Mouse (Mus musculus): Measurements from ENCODE around the gene Fam193a. TPM values are rescaled to one million over a fixed set of nuclear protein-coding genes. Genes with fewer than 3 reads are reported as not detected.

The Fam193a gene
- polyA plus RNA-seq, 1 experiment from 2014 or later = 10.3 TPM

GRCm38 (mm10) chr5:34519389-34519910 lies 149.7 kb downstream of the Fam193a start:
- Histone ChIP-seq H3K36me3 (ENCODE audit: control insufficient read depth, insufficient read depth, low read length) (no peaks in the 10 kb centered on the region), H3K27ac (ENCODE audit: low read length) (no peak overlapping the region), H3K4me2 (ENCODE audit: low read depth, low read length) (no peak overlapping the region), H3K9me3 (ENCODE audit: control insufficient read depth, low read length) (no peaks in the 10 kb centered on the region), H3K27me3 (ENCODE audit: control insufficient read depth, insufficient read depth, low read depth, low read length) (no peaks in the 10 kb centered on the region), H3K4me1 (replicated peaks; ENCODE audit: control insufficient read depth, insufficient read depth, low read length) (peaks cover 2% of the 10 kb centered on the region; the same call in 1 of the 2 replicates), H3K9ac (ENCODE audit: low read length) (no peak overlapping the region), H3K4me3 (ENCODE audit: low read length) (no peak overlapping the region)
- WGBS = 72% methylated on average over 9 of the region's 9 CpGs
- no peak for ATAC-seq (ENCODE audit: low read depth)

GRCm38 (mm10) chr5:34520458-34521209 lies 150.9 kb downstream of the Fam193a start:
- Histone ChIP-seq H3K4me1 (replicated peaks; ENCODE audit: control insufficient read depth, insufficient read depth, low read length) (peaks cover 2% of the 10 kb centered on the region; the same call in 1 of the 2 replicates), H3K36me3 (ENCODE audit: control insufficient read depth, insufficient read depth, low read length) (no peaks in the 10 kb centered on the region), H3K9ac (ENCODE audit: low read length) (no peak overlapping the region), H3K9me3 (ENCODE audit: control insufficient read depth, low read length) (no peaks in the 10 kb centered on the region), H3K27ac (ENCODE audit: low read length) (no peak overlapping the region), H3K27me3 (ENCODE audit: control insufficient read depth, insufficient read depth, low read depth, low read length) (no peaks in the 10 kb centered on the region), H3K4me2 (ENCODE audit: low read depth, low read length) (no peak overlapping the region), H3K4me3 (ENCODE audit: low read length) (no peak overlapping the region)
- ATAC-seq (ENCODE audit: low read depth) = peak; percentile 29; the same call in 1 of the 2 replicates
- 41% methylated on average over 11 of the region's 11 CpGs for WGBS

GRCm38 (mm10) chr5:34521337-34521736 lies 151.6 kb downstream of the Fam193a start:
- no peak overlapping the region for H3K4me3 ChIP-seq (ENCODE audit: low read length)
- WGBS = 80% methylated on average over 3 of the region's 3 CpGs

GRCm38 (mm10) chr5:34523958-34524485 lies 154.3 kb downstream of the Fam193a start:
- Histone ChIP-seq H3K4me1 (replicated peaks; ENCODE audit: control insufficient read depth, insufficient read depth, low read length) (peaks cover 2% of the 10 kb centered on the region; the same call in 1 of the 2 replicates), H3K36me3 (ENCODE audit: control insufficient read depth, insufficient read depth, low read length) (no peaks in the 10 kb centered on the region), H3K27me3 (ENCODE audit: control insufficient read depth, insufficient read depth, low read depth, low read length) (no peaks in the 10 kb centered on the region), H3K4me3 (ENCODE audit: low read length) (no peak overlapping the region), H3K9me3 (ENCODE audit: control insufficient read depth, low read length) (no peaks in the 10 kb centered on the region), H3K4me2 (ENCODE audit: low read depth, low read length) (no peak overlapping the region), H3K27ac (ENCODE audit: low read length) (no peak overlapping the region), H3K9ac (ENCODE audit: low read length) (no peak overlapping the region)
- ATAC-seq (ENCODE audit: low read depth) = no peak
- 46% methylated on average over 4 of the region's 4 CpGs for WGBS

More at GRCm38 (mm10) chr5:34521337-34521736, 151.6 kb downstream of the Fam193a start:
- no peak overlapping the region for H3K27ac ChIP-seq (ENCODE audit: low read length)
- H3K4me1 ChIP-seq (replicated peaks; ENCODE audit: control insufficient read depth, insufficient read depth, low read length) = peaks cover 2% of the 10 kb centered on the region; the same call in 1 of the 2 replicates
- ATAC-seq (ENCODE audit: low read depth) = no peak
- H3K36me3 ChIP-seq (ENCODE audit: control insufficient read depth, insufficient read depth, low read length) = no peaks in the 10 kb centered on the region
- H3K9ac ChIP-seq (ENCODE audit: low read length) = no peak overlapping the region
- no peaks in the 10 kb centered on the region for H3K27me3 ChIP-seq (ENCODE audit: control insufficient read depth, insufficient read depth, low read depth, low read length)
- no peak overlapping the region for H3K4me2 ChIP-seq (ENCODE audit: low read depth, low read length)
- no peaks in the 10 kb centered on the region for H3K9me3 ChIP-seq (ENCODE audit: control insufficient read depth, low read length)

GRCm38 (mm10) chr5:34524511-34524910 lies 154.8 kb downstream of the Fam193a start:
- no peaks in the 10 kb centered on the region for H3K27me3 ChIP-seq (ENCODE audit: control insufficient read depth, insufficient read depth, low read depth, low read length)
- ATAC-seq (ENCODE audit: low read depth) = no peak
- no peak overlapping the region for H3K27ac ChIP-seq (ENCODE audit: low read length)
- no peak overlapping the region for H3K4me3 ChIP-seq (ENCODE audit: low read length)
- no peaks in the 10 kb centered on the region for H3K36me3 ChIP-seq (ENCODE audit: control insufficient read depth, insufficient read depth, low read length)
- H3K9ac ChIP-seq (ENCODE audit: low read length) = no peak overlapping the region
- H3K4me1 ChIP-seq (replicated peaks; ENCODE audit: control insufficient read depth, insufficient read depth, low read length) = peaks cover 2% of the 10 kb centered on the region; the same call in 1 of the 2 replicates
- no peak overlapping the region for H3K4me2 ChIP-seq (ENCODE audit: low read depth, low read length)
- H3K9me3 ChIP-seq (ENCODE audit: control insufficient read depth, low read length) = no peaks in the 10 kb centered on the region

DNA sequence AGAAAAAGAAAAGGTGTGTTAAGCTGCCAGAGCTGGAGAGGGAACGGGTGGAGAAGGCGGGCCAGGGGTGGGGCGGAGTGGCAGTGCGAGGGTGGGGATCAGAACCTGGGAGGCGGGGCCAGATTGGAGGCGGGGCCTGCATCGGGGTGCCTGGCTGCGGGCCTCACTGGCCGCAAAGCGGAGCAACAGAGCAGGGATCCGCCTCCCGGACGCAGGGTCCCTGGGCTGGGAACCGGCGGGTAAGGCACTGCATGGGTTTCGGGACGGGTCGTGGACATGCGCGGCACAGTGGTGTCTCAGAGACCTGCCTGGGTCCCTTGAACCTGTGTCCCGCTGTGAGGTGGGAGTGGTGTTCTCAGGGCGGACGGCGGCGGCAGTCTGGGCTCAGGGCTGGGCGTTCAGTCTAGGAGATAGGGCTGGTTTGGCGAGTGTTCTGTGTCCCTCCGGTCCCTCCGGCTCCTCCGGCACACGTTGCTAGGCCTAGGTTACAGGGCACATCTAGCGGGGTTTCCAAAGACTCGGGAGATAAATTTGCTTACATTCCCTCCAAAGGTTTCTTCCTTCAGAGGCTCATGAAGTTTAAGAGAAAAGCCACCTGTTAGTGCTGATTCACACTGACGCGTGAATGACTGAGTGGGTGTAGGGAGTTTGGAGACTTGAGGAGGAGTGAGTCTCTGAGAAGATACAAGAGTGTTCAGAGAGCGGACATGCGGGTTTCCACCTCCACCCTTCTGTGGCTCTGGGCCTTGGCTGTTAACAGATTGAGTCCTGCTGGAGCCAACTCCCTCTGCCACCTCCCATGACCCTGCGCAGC lies 156.1 kb downstream of the Fam193a start, which contains the start of gene Sh3bp2:
Gene Sh3bp2 (plus strand): TSS at position 176 of the 814 bp plus-strand sequence.
- peaks cover 2% of the 10 kb centered on the region; the same call in 1 of the 2 replicates for H3K4me1 ChIP-seq (replicated peaks; ENCODE audit: control insufficient read depth, insufficient read depth, low read length)
- WGBS = 2% methylated on average over 38 of the region's 38 CpGs
- H3K4me2 ChIP-seq (ENCODE audit: low read depth, low read length) = peak within 1 kb of the TSS; percentile 79
- H3K9me3 ChIP-seq (ENCODE audit: control insufficient read depth, low read length) = no peaks in the 10 kb centered on the region
- ATAC-seq (ENCODE audit: low read depth) = peak; percentile 97
- no peaks in the 10 kb centered on the region for H3K27me3 ChIP-seq (ENCODE audit: control insufficient read depth, insufficient read depth, low read depth, low read length)
- H3K4me3 ChIP-seq (ENCODE audit: low read length) = peak within 1 kb of the TSS; percentile 67
- H3K36me3 ChIP-seq (ENCODE audit: control insufficient read depth, insufficient read depth, low read length) = no peaks in the 10 kb centered on the region
- H3K9ac ChIP-seq (ENCODE audit: low read length) = peak within 1 kb of the TSS; percentile 75
- peak within 1 kb of the TSS; percentile 45; the same call in 1 of the 2 replicates for H3K27ac ChIP-seq (ENCODE audit: low read length)

GRCm38 (mm10) chr5:34526477-34526775 lies 156.7 kb downstream of the Fam193a start:
- H3K36me3 ChIP-seq (ENCODE audit: control insufficient read depth, insufficient read depth, low read length) = no peaks in the 10 kb centered on the region
- no peaks in the 10 kb centered on the region for H3K27me3 ChIP-seq (ENCODE audit: control insufficient read depth, insufficient read depth, low read depth, low read length)
- no peaks in the 10 kb centered on the region; the same call in 1 of the 2 replicates for H3K4me1 ChIP-seq (replicated peaks; ENCODE audit: control insufficient read depth, insufficient read depth, low read length)
- no peak for ATAC-seq (ENCODE audit: low read depth)
- 42% methylated on average over 5 of the region's 5 CpGs for WGBS
- H3K9me3 ChIP-seq (ENCODE audit: control insufficient read depth, low read length) = no peaks in the 10 kb centered on the region
- H3K9ac ChIP-seq (ENCODE audit: low read length) = no peak overlapping the region
- peak overlapping the region; percentile 67; the same call in 1 of the 2 replicates for H3K4me3 ChIP-seq (ENCODE audit: low read length)
- H3K4me2 ChIP-seq (ENCODE audit: low read depth, low read length) = peak overlapping the region; percentile 79
- no peak overlapping the region for H3K27ac ChIP-seq (ENCODE audit: low read length)

- Histone ChIP-seq H3K9me3 (ENCODE audit: control insufficient read depth, low read length) (no peaks in the 10 kb centered on the region), H3K9ac (ENCODE audit: low read length) (no peak overlapping the region), H3K4me1 (replicated peaks; ENCODE audit: control insufficient read depth, insufficient read depth, low read length) (no peaks in the 10 kb centered on the region; the same call in 1 of the 2 replicates), H3K36me3 (ENCODE audit: control insufficient read depth, insufficient read depth, low read length) (no peaks in the 10 kb centered on the region), H3K4me2 (ENCODE audit: low read depth, low read length) (no peak overlapping the region), H3K27ac (ENCODE audit: low read length) (no peak overlapping the region), H3K4me3 (ENCODE audit: low read length) (no peak overlapping the region), H3K27me3 (ENCODE audit: control insufficient read depth, insufficient read depth, low read depth, low read length) (no peaks in the 10 kb centered on the region)
- WGBS = 76% methylated on average over 2 of the region's 2 CpGs
- ATAC-seq (ENCODE audit: low read depth) = no peak
Measured at GRCm38 (mm10) chr5:34527352-34527751, 157.6 kb downstream of the Fam193a start.

DNA sequence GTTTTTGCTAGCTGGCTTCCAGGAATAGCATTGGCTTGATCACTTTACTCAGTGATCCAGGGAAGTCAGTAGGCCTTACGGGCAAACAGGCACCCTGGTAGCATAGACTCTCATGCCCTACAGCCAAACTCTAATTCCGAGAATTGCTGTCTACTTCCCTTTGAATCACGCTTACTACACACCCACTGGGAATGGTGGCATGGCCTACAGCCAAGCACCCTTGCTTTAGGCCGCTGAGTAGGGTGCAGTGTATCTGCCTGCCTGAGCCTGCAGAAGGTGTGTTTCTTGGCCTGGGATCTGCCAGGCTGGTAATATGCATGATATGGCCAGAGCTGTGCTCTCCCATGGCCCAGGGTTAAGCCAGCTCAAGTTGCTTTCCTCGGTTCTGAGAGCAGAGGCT lies 159.0 kb downstream of the Fam193a start:
- Histone ChIP-seq H3K27me3 (ENCODE audit: control insufficient read depth, insufficient read depth, low read depth, low read length) (no peaks in the 10 kb centered on the region), H3K4me3 (ENCODE audit: low read length) (no peak overlapping the region), H3K36me3 (ENCODE audit: control insufficient read depth, insufficient read depth, low read length) (no peaks in the 10 kb centered on the region), H3K9ac (ENCODE audit: low read length) (no peak overlapping the region), H3K4me1 (replicated peaks; ENCODE audit: control insufficient read depth, insufficient read depth, low read length) (no peaks in the 10 kb centered on the region; the same call in 1 of the 2 replicates), H3K4me2 (ENCODE audit: low read depth, low read length) (no peak overlapping the region), H3K9me3 (ENCODE audit: control insufficient read depth, low read length) (no peaks in the 10 kb centered on the region), H3K27ac (ENCODE audit: low read length) (no peak overlapping the region)
- WGBS = 74% methylated on average over 5 of the region's 5 CpGs
- no peak for ATAC-seq (ENCODE audit: low read depth)

Measured in lung, embryonic 16.5 days (tissue).